Mouse (Mus musculus) hindbrain, embryonic 15.5 days (tissue): Measurements from ENCODE around the gene Nf1. TPM values are rescaled to one million over a fixed set of nuclear protein-coding genes. Genes with fewer than 3 reads are reported as not detected.

Source experiments
- ATAC-seq: fragments of 200-750 bp; cut with Nextera tagmentation; 2 replicates; pipeline ENCODE4 v1.8.0; 2017; ENCODE audit warnings: low read depth, moderate number of reproducible peaks, moderate TSS enrichment; ENCODE audit not compliant: low FRiP score
- H3K27ac ChIP-seq: fragments of 300-500 bp; sonication (generic); replicated peaks from 2 replicates; pipeline ENCODE4 v1.5.1; 2015; ENCODE audit warnings: mild to moderate bottlenecking, inconsistent platforms
- H3K27me3 ChIP-seq: fragments of 300-500 bp; sonication (generic); 2 replicates; pipeline ENCODE4 v1.6.1; 2015; ENCODE audit warnings: control low read depth, inconsistent platforms
- H3K36me3 ChIP-seq: fragments of 300-500 bp; sonication (generic); 2 replicates; pipeline ENCODE4 v1.6.1; 2015; ENCODE audit warnings: control low read depth, inconsistent platforms
- H3K4me1 ChIP-seq: fragments of 300-500 bp; sonication (generic); replicated peaks from 2 replicates; pipeline ENCODE4 v1.6.1; 2015; ENCODE audit warnings: control low read depth, inconsistent platforms
- H3K4me2 ChIP-seq: fragments of 300-500 bp; sonication (generic); 2 replicates; pipeline ENCODE4 v1.6.1; 2015; ENCODE audit warnings: moderate library complexity, mild to moderate bottlenecking, inconsistent platforms
- H3K4me3 ChIP-seq: fragments of 300-500 bp; sonication (generic); 2 replicates; pipeline ENCODE4 v1.5.1; 2015; ENCODE audit warnings: mild to moderate bottlenecking, inconsistent platforms
- H3K9ac ChIP-seq: fragments of 300-500 bp; sonication (generic); 2 replicates; pipeline ENCODE4 v1.6.1; 2015; ENCODE audit warnings: inconsistent platforms
- H3K9me3 ChIP-seq: fragments of 300-500 bp; sonication (generic); 2 replicates; pipeline ENCODE4 v1.6.1; 2016; ENCODE audit warnings: control low read depth, inconsistent platforms
- WGBS: fragments of 180-500 bp; shearing (Covaris S2); methylation state at CpG from one replicate; pipeline ENCODE4 v1.1.7; 2015; 5-methylcytosine and 5-hydroxymethylcytosine counted together
- polyA plus RNA-seq: library from polyadenylated mRNA; unstranded; fragments of >200 nt; fragmentation: Nextera tagmentation; extraction: Ambion mirVana; gene quantifications from 2 replicates; pipeline ENCODE4 v1.2.1, GENCODE M21; 2015

The Nf1 gene
- polyA plus RNA-seq, 1 experiment from 2014 or later, result 6.1 TPM

DNA sequence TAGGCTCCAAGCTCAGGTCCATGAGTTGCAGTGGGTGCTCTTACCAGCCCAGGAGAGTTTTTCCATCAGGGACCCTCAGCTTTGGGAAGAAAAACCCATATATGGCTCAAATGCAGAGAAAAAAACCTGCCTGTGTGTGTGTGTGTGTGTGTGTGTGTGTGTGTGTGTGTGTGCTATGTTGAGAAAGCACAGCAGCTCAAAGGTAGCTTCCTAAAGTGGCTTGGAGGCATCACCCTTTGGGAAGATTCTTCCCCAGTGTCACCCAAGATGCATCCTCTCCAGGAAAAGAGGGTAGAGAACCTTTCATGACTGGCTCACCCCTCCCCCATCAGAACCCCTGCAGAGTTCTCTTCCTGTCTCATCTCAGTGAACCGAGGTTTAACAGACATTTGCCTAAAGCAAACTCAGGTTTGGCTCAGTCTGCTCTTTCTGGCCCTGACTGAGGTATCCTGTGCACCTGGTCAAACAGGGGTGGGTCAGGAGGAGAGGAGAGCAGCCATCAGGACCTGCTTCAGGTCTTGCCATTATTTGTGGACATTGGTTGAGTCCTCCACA, 272.6 kb downstream of the Nf1 start:
- 0% methylated on average over 1 of the region's 1 CpGs for WGBS
- H3K4me1 ChIP-seq, result peaks cover 44% of the 10 kb centered on the region

DNA sequence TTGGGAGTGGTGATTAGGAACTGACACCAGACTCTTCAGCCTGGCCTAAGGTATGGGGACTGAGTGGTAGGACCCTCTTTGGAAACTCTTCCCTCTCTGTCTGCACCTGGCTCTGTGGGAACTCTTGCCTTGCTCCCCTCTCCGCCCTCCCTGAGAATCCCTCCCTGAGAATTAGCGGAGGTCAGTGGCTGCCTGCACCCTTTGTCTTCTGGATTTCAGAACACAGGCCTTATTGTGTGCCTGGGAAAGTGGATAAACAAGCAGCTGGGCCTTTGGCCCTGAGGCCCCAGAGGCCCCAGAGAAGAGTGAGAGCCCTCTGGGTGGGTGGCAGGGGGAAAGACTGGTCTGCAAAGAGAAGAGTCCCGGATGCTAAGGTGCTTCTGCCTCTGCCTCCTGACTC, 273.6 kb downstream of the Nf1 start:
- Histone ChIP-seq H3K27ac (no peak overlapping the region), H3K9me3 (no peaks in the 10 kb centered on the region), H3K4me1 (peaks cover 45% of the 10 kb centered on the region), H3K27me3 (no peaks in the 10 kb centered on the region), H3K9ac (no peak overlapping the region), H3K4me3 (no peak overlapping the region), H3K4me2 (no peak overlapping the region), H3K36me3 (no peaks in the 10 kb centered on the region)
- ATAC-seq, result no peak
- WGBS, result 22% methylated on average over 3 of the region's 3 CpGs

More for the DNA sequence above, 272.6 kb downstream of the Nf1 start:
- Histone ChIP-seq H3K4me2 (no peak overlapping the region), H3K9me3 (no peaks in the 10 kb centered on the region), H3K27me3 (no peaks in the 10 kb centered on the region), H3K36me3 (no peaks in the 10 kb centered on the region), H3K9ac (no peak overlapping the region), H3K4me3 (no peak overlapping the region), H3K27ac (no peak overlapping the region)
- ATAC-seq, result no peak

DNA sequence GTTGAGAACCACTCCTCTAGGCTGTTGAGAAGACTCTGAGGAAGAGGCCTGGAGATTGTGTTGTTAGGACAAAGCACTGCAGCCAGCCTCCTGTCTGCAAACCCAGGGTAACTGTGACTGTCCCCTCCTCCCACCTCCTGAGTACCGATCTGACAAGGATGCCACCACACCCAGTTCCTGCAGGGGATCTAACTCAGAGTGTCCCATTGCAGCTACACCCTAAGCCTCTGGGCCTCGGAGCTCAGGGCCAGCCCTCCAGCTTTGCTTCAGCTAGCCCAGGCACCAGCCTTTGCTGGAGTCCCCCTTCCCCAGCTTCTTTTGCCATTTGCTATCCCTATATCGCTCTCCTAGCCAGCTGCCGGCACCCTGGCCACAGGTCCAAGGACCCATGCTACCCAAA, 274.2 kb downstream of the Nf1 start:
- H3K4me3 ChIP-seq, result no peak overlapping the region
- H3K9ac ChIP-seq, result no peak overlapping the region
- H3K9me3 ChIP-seq, result no peaks in the 10 kb centered on the region
- WGBS, result 62% methylated on average over 4 of the region's 4 CpGs
- H3K27ac ChIP-seq, result no peak overlapping the region
- H3K4me1 ChIP-seq, result peaks cover 40% of the 10 kb centered on the region
- no peaks in the 10 kb centered on the region for H3K27me3 ChIP-seq
- H3K36me3 ChIP-seq, result no peaks in the 10 kb centered on the region
- H3K4me2 ChIP-seq, result no peak overlapping the region
- ATAC-seq, result no peak

DNA sequence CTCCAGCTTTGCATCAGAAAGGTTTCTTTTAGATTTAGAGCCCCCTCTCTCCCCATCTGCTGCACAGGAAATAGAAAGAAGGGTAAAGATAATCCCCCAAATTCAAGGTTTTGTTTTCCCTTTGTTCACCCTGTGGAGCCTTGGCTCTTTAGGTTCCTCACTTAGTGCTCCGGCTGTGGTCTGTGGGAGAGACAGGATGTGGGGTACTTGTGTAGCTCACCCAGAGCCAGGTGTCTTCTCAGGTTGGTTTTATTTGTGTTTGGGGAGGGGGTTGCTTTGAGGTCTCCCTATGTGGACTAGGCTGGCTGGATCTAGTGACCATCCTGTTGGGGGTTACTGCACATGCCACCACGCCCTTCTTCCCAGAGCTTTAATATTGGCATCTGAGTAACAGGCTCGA, 275.4 kb downstream of the Nf1 start:
- H3K4me1 ChIP-seq, result peaks cover 39% of the 10 kb centered on the region
- WGBS, result 91% methylated on average over 3 of the region's 3 CpGs
- ATAC-seq, result no peak

DNA sequence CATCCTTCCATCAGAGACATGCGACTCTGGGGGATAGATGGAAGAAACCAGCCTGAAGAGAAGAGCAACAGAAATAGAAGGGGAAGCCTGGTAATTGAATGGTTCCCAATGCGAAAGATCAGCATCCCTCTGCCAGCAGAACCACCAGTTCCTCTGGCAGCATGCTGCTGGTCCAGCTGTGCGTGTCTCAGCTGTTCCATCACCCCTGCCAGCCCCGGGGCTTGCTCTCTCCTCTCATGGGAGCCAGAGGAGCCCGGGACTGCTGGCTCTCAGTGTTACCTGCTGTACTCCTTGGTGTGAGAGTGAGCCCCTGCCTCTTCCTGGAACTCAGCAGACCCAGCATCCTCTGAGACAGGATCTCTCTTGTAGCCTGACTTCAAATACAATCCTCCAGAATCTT, 276.4 kb downstream of the Nf1 start:
- WGBS, result 38% methylated on average over 5 of the region's 5 CpGs
- ATAC-seq, result no peak
- no peak overlapping the region for H3K4me2 ChIP-seq
- no peak overlapping the region for H3K4me3 ChIP-seq
- H3K9ac ChIP-seq, result no peak overlapping the region
- H3K27ac ChIP-seq, result no peak overlapping the region
- peaks cover 6% of the 10 kb centered on the region for H3K36me3 ChIP-seq
- no peaks in the 10 kb centered on the region for H3K27me3 ChIP-seq
- peaks cover 29% of the 10 kb centered on the region for H3K4me1 ChIP-seq
- H3K9me3 ChIP-seq, result no peaks in the 10 kb centered on the region

More for the DNA sequence above, 275.4 kb downstream of the Nf1 start:
- Histone ChIP-seq H3K27ac (no peak overlapping the region), H3K27me3 (no peaks in the 10 kb centered on the region), H3K4me3 (no peak overlapping the region), H3K4me2 (no peak overlapping the region), H3K9me3 (no peaks in the 10 kb centered on the region), H3K36me3 (no peaks in the 10 kb centered on the region), H3K9ac (no peak overlapping the region)

DNA sequence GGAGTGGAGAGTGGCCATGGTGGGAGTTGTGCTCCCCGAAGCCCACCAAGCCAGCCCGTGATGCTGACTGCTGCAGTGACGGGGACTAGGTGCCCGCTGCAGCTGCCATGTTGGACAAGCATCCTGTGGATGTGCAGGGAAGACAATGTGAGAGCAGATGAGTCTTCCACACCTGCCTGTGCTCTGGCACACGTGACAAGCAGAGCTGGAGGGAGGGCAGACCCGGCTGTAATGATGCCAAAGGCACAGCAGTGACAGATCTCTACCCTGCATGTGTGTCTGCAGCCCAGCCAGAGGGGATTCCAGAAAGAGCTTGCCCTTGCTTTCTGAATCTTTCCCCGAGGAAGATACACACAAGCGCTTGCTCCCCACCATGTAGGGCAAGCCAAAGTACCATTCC, 278.5 kb downstream of the Nf1 start:
- no peak; the same call in 1 of the 2 replicates for ATAC-seq
- Histone ChIP-seq H3K9me3 (no peaks in the 10 kb centered on the region), H3K4me2 (no peak overlapping the region), H3K36me3 (peaks cover 14% of the 10 kb centered on the region), H3K4me3 (no peak overlapping the region), H3K4me1 (peaks cover 9% of the 10 kb centered on the region; the same call in 1 of the 2 replicates), H3K27me3 (no peaks in the 10 kb centered on the region), H3K9ac (no peak overlapping the region), H3K27ac (no peak overlapping the region)
- WGBS, result 78% methylated on average over 8 of the region's 8 CpGs

DNA sequence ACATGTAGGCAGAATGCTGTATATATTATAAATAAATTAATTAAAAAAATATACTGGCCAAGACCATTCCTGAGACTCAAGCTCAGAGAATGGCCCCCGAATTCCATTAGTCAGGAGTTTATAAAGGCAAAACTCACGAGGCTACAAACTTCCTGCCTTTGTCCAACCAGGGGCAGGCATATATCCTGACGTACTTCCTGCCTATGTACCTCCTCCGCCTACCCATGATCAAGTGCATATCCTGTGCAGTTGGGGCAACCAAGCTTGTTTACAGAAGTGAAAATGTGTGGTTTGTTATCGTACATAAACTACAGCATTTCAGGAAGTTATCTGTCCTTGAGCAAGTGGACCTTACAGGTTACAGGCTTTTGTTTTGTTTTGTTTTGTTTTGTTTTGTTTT, 283.5 kb downstream of the Nf1 start:
- H3K4me3 ChIP-seq, result no peak overlapping the region
- no peak overlapping the region for H3K27ac ChIP-seq
- no peak overlapping the region for H3K4me2 ChIP-seq
- H3K36me3 ChIP-seq, result peaks cover 14% of the 10 kb centered on the region
- H3K9ac ChIP-seq, result no peak overlapping the region
- ATAC-seq, result no peak
- no peaks in the 10 kb centered on the region for H3K9me3 ChIP-seq
- 0 out of 2 replicates have a peak, but pooled peaks cover under 1% of the 10 kb centered on the region for H3K4me1 ChIP-seq
- WGBS, result 88% methylated on average over 5 of the region's 5 CpGs
- H3K27me3 ChIP-seq, result no peaks in the 10 kb centered on the region

DNA sequence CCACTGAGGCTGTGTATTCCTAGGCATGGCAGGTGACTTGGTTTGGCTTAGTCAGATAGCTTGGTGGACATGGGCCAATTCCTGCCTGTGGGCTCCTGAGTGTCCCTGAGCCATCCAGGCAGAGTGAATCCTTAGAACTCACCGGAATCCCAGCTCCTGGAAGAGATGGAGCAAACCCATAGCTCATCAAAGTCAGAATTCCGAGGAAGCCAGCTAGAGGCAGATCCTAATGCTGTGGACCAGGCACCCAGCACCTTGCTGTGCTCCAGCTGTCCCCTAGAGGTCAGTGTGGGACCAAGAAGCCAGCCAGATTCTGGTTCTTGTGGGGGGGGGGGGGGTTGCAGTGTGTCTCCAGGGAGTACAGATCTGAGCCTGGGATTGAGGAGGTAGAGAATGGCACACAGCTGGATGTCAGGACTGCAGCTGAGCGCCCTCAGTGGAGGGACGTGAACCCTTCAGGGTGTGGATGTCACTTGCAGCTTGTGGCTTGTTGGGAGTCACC, 285.4 kb downstream of the Nf1 start:
- H3K36me3 ChIP-seq, result peaks cover 14% of the 10 kb centered on the region
- H3K27me3 ChIP-seq, result no peaks in the 10 kb centered on the region
- no peak overlapping the region for H3K4me2 ChIP-seq
- H3K27ac ChIP-seq, result no peak overlapping the region
- peak; percentile 40; the same call in 1 of the 2 replicates for ATAC-seq
- no peak overlapping the region for H3K9ac ChIP-seq
- H3K4me1 ChIP-seq, result no peaks in the 10 kb centered on the region
- H3K4me3 ChIP-seq, result no peak overlapping the region
- WGBS, result 14% methylated on average over 4 of the region's 4 CpGs
- no peaks in the 10 kb centered on the region for H3K9me3 ChIP-seq

DNA sequence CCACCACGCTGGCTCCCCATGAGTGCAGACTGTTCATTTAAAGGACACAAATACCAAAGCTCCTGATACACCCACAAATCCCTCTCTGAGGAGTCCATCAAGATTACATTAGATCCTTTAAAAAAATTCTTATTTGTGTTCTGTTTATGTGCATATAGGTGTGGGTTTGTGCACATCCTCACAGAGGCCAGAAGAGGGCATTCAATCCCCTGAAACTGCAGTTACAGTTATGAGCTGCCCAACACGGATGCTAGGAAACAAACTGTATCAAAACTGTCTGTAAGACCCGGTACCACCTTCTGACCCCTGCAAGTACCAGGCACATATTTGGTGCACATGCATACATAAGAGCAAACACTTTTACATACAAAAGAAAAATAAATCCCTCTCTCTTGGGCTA, 289.2 kb downstream of the Nf1 start:
- WGBS, result 76% methylated on average over 3 of the region's 3 CpGs
- no peaks in the 10 kb centered on the region for H3K4me1 ChIP-seq
- no peak overlapping the region for H3K4me2 ChIP-seq
- no peaks in the 10 kb centered on the region for H3K36me3 ChIP-seq
- no peak for ATAC-seq
- H3K4me3 ChIP-seq, result no peak overlapping the region
- H3K27ac ChIP-seq, result no peak overlapping the region
- H3K9me3 ChIP-seq, result no peaks in the 10 kb centered on the region
- no peak overlapping the region for H3K9ac ChIP-seq
- no peaks in the 10 kb centered on the region for H3K27me3 ChIP-seq

DNA sequence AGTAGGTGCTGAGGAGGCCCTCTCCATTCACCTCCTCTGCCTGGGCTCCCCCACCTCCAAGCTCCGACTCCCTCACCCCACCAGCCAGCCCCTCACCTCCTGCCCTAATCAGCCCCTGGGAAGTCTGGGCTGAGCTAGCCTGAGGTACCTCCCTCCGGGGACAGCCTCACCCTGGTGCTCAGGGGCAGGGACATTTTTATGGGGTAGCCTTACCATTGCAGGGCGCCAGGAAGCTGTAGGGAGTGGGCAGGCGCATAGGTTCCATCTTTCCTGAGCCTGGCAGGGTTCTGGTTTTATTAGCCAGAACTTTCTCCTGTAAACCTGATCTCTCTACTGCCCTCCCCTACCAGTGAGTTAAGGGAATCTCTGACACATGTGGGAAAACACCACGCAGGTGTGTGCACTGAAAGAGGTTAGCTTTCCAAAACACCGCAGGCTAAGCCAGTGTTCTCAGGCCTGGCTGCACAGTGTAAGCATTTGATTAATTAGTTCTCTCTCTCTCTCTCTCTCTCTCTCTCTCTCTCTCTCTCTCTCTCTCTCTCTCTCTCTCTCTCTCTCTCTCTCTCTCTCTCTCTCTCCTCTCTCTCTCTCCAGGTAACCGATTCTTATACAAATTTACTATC, 290.4 kb downstream of the Nf1 start:
- no peak overlapping the region for H3K9ac ChIP-seq
- H3K4me2 ChIP-seq, result no peak overlapping the region
- ATAC-seq, result no peak
- H3K27ac ChIP-seq, result no peak overlapping the region
- WGBS, result 79% methylated on average over 7 of the region's 7 CpGs
- no peaks in the 10 kb centered on the region for H3K9me3 ChIP-seq
- no peaks in the 10 kb centered on the region for H3K36me3 ChIP-seq
- no peak overlapping the region for H3K4me3 ChIP-seq
- H3K27me3 ChIP-seq, result no peaks in the 10 kb centered on the region
- no peaks in the 10 kb centered on the region for H3K4me1 ChIP-seq

DNA sequence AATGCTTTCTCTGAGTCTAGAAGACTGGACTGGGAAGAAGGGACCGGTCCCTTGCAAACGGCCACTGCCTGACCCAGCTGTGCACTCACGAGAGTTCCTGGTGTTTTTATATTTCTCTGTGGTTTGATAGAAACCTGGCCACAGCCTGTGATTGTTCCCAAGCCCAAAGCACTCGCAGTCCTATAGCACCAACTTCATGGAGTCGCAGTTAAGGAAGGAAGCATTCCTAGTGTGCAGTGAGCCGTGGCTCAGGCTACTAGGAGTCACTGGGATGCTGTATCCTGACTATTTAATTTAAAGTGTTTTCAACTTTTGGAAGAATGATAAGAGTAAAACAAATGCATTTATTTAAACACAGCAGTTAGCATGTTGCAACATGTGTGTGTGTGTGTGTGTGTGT, 291.0 kb downstream of the Nf1 start:
- no peaks in the 10 kb centered on the region for H3K36me3 ChIP-seq
- WGBS, result 36% methylated on average over 6 of the region's 6 CpGs
- H3K9me3 ChIP-seq, result no peaks in the 10 kb centered on the region
- no peaks in the 10 kb centered on the region for H3K27me3 ChIP-seq
- H3K4me1 ChIP-seq, result no peaks in the 10 kb centered on the region
- H3K9ac ChIP-seq, result no peak overlapping the region
- ATAC-seq, result no peak
- H3K27ac ChIP-seq, result no peak overlapping the region
- H3K4me2 ChIP-seq, result no peak overlapping the region
- H3K4me3 ChIP-seq, result no peak overlapping the region
